Mouse (Mus musculus): Measurements from ENCODE around the gene Krtap13-1. TPM values are rescaled to one million over a fixed set of nuclear protein-coding genes. Genes with fewer than 3 reads are reported as not detected.

Krtap13-1 gene
- polyA plus RNA-seq (2014; fragmentation: Nextera tagmentation; extraction: Ambion mirVana) = not detected in 2 replicates

DNA sequence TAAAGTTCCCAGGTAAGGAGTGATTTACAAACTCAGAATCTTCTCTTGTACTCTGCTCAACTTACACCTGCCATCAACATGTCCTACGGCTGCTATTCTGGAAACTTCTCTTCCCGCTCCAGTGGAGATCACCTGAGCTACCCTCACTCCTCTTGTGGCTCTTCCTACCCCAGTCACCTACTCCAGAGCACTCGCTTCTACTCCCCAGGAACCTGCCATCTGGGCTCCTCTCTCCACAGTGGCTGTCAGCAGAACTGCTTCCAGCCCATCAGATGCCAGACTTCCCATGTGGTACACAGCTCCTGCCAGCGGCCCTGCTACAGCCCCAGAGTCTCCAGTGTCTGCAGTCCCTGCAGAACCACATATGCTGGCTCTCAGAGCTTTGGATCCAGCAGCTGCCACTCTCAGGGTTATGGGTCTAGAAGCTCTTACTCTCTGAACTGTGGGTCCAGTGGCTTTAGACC is at the start of gene Krtap13-1:
Gene Krtap13-1 (plus strand): TSS at position 51 of the 464 bp plus-strand sequence.
- Histone ChIP-seq H3K4me2 (no peak within 1 kb of the TSS), H3K27me3 (ENCODE audit: control insufficient read depth, insufficient read depth, low read length) (no peaks in the 10 kb centered on the region), H3K4me3 (ENCODE audit: low read depth, low read length) (no peak within 1 kb of the TSS), H3K9ac (ENCODE audit: low read depth, low read length) (no peak within 1 kb of the TSS), H3K36me3 (ENCODE audit: control insufficient read depth, insufficient read depth, low read length) (no peaks in the 10 kb centered on the region), H3K9me3 (replicated peaks; ENCODE audit: control insufficient read depth, low read length) (no peaks in the 10 kb centered on the region), H3K4me1 (ENCODE audit: control insufficient read depth, insufficient read depth, low read length) (no peaks in the 10 kb centered on the region), H3K27ac (ENCODE audit: low read depth, low read length) (no peak within 1 kb of the TSS)
- 75% methylated on average over 4 of the region's 4 CpGs for WGBS (ENCODE audit: insufficient replicate concordance)
- no peak for ATAC-seq (replicated peaks; ENCODE audit: insufficient number of reproducible peaks, low FRiP score, low TSS enrichment)

GRCm38 (mm10) chr16:88679099-88679498 is 49.6 kb upstream of the Krtap13-1 start:
- Histone ChIP-seq H3K4me1 (ENCODE audit: control insufficient read depth, insufficient read depth, low read length) (no peaks in the 10 kb centered on the region), H3K4me3 (ENCODE audit: low read depth, low read length) (no peak overlapping the region), H3K9me3 (replicated peaks; ENCODE audit: control insufficient read depth, low read length) (no peaks in the 10 kb centered on the region), H3K9ac (ENCODE audit: low read depth, low read length) (no peak overlapping the region), H3K27me3 (ENCODE audit: control insufficient read depth, insufficient read depth, low read length) (no peaks in the 10 kb centered on the region), H3K36me3 (ENCODE audit: control insufficient read depth, insufficient read depth, low read length) (no peaks in the 10 kb centered on the region), H3K27ac (ENCODE audit: low read depth, low read length) (no peak overlapping the region), H3K4me2 (no peak overlapping the region)
- ATAC-seq (replicated peaks; ENCODE audit: insufficient number of reproducible peaks, low FRiP score, low TSS enrichment) = no peak
- 75% methylated on average over 6 of the region's 6 CpGs for WGBS (ENCODE audit: insufficient replicate concordance)

DNA sequence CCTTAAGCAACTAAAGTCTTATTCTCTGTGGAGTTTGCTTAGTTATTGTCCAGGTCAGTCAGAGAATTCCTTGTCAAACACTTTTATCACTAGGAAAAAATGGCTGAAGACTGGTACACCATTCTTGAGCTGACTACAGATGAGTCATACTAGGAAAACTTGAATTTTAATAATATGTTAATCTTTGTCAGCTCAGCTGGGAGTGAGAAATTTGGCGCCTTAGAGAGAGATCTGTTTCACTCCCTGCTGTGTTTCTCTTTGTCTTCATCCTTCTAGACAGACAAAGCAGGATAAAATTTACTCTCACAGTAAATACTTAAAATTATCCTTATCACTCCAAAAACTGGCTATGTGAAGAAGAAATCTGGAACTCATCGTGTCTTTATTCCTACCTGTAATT is 47.4 kb upstream of the Krtap13-1 start:
- no peak overlapping the region for H3K4me3 ChIP-seq (ENCODE audit: low read depth, low read length)
- no peak overlapping the region for H3K27ac ChIP-seq (ENCODE audit: low read depth, low read length)
- WGBS (ENCODE audit: insufficient replicate concordance) = 52% methylated on average over 2 of the region's 2 CpGs
- no peaks in the 10 kb centered on the region for H3K27me3 ChIP-seq (ENCODE audit: control insufficient read depth, insufficient read depth, low read length)
- ATAC-seq (replicated peaks; ENCODE audit: insufficient number of reproducible peaks, low FRiP score, low TSS enrichment) = no peak
- no peak overlapping the region for H3K9ac ChIP-seq (ENCODE audit: low read depth, low read length)
- no peak overlapping the region for H3K4me2 ChIP-seq
- no peaks in the 10 kb centered on the region for H3K4me1 ChIP-seq (ENCODE audit: control insufficient read depth, insufficient read depth, low read length)
- H3K9me3 ChIP-seq (replicated peaks; ENCODE audit: control insufficient read depth, low read length) = no peaks in the 10 kb centered on the region
- no peaks in the 10 kb centered on the region for H3K36me3 ChIP-seq (ENCODE audit: control insufficient read depth, insufficient read depth, low read length)

DNA sequence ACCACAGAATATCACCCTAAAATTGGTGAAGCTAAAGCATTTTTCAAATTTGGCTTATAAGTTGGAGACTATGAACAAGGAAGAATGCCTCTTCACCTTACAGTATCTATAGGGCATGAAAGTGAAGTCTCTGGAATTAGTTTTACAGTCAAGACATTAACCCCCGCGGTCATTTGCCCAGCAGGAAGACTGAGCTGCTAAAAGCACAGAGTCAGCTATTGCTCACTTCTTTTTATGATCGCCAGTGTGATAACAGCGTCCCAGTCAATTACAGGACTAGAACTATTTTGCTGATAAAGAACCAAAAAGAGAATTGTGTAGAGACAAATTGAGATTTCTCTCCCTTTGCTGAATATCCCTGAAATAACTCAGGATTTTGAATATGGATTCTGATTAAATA is 32.4 kb upstream of the Krtap13-1 start:
- H3K4me3 ChIP-seq (ENCODE audit: low read depth, low read length) = no peak overlapping the region
- no peak for ATAC-seq (replicated peaks; ENCODE audit: insufficient number of reproducible peaks, low FRiP score, low TSS enrichment)
- 64% methylated on average over 4 of the region's 4 CpGs for WGBS (ENCODE audit: insufficient replicate concordance)

DNA sequence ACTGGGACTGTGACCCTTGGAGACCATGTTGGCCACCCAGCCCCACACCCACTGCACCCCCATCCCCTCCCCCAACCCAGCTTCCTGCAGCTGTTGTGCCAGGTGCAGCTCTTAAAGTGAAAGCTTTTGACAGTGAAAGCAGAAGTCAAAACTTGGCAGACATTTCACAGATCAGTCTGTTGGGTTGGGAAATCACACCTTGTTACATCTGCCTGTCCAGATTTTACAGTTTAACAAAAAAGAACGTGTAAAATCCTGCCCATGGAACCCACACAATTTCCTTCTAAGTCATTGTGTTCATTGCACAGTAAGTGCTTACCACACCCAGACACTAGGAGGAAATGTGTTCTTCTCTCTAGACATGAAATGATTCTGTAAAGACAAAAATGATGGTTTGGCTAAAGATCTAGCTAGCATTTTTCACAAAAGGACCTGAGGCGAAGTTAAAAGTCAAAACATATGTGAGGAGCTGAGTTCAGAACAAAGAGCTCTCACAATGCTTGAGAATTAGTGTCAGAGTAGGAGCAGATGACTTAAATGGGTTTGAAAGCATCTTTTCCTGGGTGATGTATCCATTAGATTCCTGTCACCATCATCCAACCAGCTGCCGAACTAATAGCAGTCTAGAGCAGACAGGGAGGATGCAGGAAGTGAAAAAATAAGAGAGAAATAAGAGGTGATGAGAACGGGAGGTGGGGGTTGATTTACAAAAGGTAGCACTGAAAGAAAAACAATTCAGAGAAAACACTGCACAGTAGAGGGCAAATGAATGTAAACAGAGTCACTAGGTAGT is 27.4 kb upstream of the Krtap13-1 start:
- H3K4me2 ChIP-seq = no peak overlapping the region
- H3K9me3 ChIP-seq (replicated peaks; ENCODE audit: control insufficient read depth, low read length) = no peaks in the 10 kb centered on the region
- H3K4me1 ChIP-seq (ENCODE audit: control insufficient read depth, insufficient read depth, low read length) = no peaks in the 10 kb centered on the region
- ATAC-seq (replicated peaks; ENCODE audit: insufficient number of reproducible peaks, low FRiP score, low TSS enrichment) = no peak
- 54% methylated on average over 4 of the region's 4 CpGs for WGBS (ENCODE audit: insufficient replicate concordance)
- no peak overlapping the region for H3K27ac ChIP-seq (ENCODE audit: low read depth, low read length)
- H3K36me3 ChIP-seq (ENCODE audit: control insufficient read depth, insufficient read depth, low read length) = no peaks in the 10 kb centered on the region
- no peak overlapping the region for H3K4me3 ChIP-seq (ENCODE audit: low read depth, low read length)
- H3K9ac ChIP-seq (ENCODE audit: low read depth, low read length) = no peak overlapping the region
- H3K27me3 ChIP-seq (ENCODE audit: control insufficient read depth, insufficient read depth, low read length) = no peaks in the 10 kb centered on the region

More for the DNA sequence above, 32.4 kb upstream of the Krtap13-1 start:
- H3K4me1 ChIP-seq (ENCODE audit: control insufficient read depth, insufficient read depth, low read length) = no peaks in the 10 kb centered on the region
- no peak overlapping the region for H3K27ac ChIP-seq (ENCODE audit: low read depth, low read length)
- no peak overlapping the region for H3K9ac ChIP-seq (ENCODE audit: low read depth, low read length)
- H3K9me3 ChIP-seq (replicated peaks; ENCODE audit: control insufficient read depth, low read length) = no peaks in the 10 kb centered on the region
- no peak overlapping the region for H3K4me2 ChIP-seq
- no peaks in the 10 kb centered on the region for H3K36me3 ChIP-seq (ENCODE audit: control insufficient read depth, insufficient read depth, low read length)
- no peaks in the 10 kb centered on the region for H3K27me3 ChIP-seq (ENCODE audit: control insufficient read depth, insufficient read depth, low read length)

DNA sequence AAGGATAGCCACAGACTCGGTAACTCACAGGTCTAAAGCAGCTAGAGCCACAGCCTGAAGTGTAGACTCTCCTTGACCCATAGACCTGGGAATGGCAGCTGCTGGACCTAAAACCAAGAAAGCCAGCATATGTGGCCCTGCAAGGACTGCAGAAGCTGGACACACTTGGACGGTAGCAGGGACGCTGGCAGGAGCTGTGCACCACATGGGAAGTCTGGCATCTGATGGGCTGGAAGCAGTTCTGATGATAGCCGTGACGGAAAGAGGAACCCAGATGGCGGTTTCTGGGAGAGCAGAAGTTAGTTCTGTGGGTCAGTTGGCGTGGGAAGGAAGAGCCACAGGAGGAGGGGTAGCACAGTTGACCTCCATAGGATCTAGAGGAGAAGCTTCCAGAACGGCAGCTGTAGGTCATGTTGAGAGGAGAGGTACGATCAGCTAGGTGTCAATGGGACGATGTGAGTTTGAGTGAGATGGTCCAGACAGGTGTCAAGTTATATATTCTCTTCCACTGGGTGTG is 21.1 kb upstream of the Krtap13-1 start, which contains the start of gene 2310061N02Rik:
Gene 2310061N02Rik (minus strand): TSS at position 467 of the 517 bp plus-strand sequence.
- ATAC-seq (replicated peaks; ENCODE audit: insufficient number of reproducible peaks, low FRiP score, low TSS enrichment) = no peak
- Histone ChIP-seq H3K27me3 (ENCODE audit: control insufficient read depth, insufficient read depth, low read length) (no peaks in the 10 kb centered on the region), H3K9ac (ENCODE audit: low read depth, low read length) (no peak within 1 kb of the TSS), H3K27ac (ENCODE audit: low read depth, low read length) (no peak within 1 kb of the TSS), H3K36me3 (ENCODE audit: control insufficient read depth, insufficient read depth, low read length) (no peaks in the 10 kb centered on the region), H3K9me3 (replicated peaks; ENCODE audit: control insufficient read depth, low read length) (no peaks in the 10 kb centered on the region), H3K4me1 (ENCODE audit: control insufficient read depth, insufficient read depth, low read length) (no peaks in the 10 kb centered on the region), H3K4me3 (ENCODE audit: low read depth, low read length) (no peak within 1 kb of the TSS), H3K4me2 (no peak within 1 kb of the TSS)
- 83% methylated on average over 10 of the region's 10 CpGs for WGBS (ENCODE audit: insufficient replicate concordance)

GRCm38 (mm10) chr16:88710757-88711156 is 17.9 kb upstream of the Krtap13-1 start:
- no peak for ATAC-seq (replicated peaks; ENCODE audit: insufficient number of reproducible peaks, low FRiP score, low TSS enrichment)
- WGBS (ENCODE audit: insufficient replicate concordance) = 73% methylated on average over 4 of the region's 4 CpGs
- H3K9me3 ChIP-seq (replicated peaks; ENCODE audit: control insufficient read depth, low read length) = no peaks in the 10 kb centered on the region

GRCm38 (mm10) chr16:88711245-88711644 is 17.4 kb upstream of the Krtap13-1 start:
- H3K27me3 ChIP-seq (ENCODE audit: control insufficient read depth, insufficient read depth, low read length) = no peaks in the 10 kb centered on the region
- no peak overlapping the region for H3K27ac ChIP-seq (ENCODE audit: low read depth, low read length)
- H3K36me3 ChIP-seq (ENCODE audit: control insufficient read depth, insufficient read depth, low read length) = no peaks in the 10 kb centered on the region
- no peak overlapping the region for H3K9ac ChIP-seq (ENCODE audit: low read depth, low read length)
- no peak for ATAC-seq (replicated peaks; ENCODE audit: insufficient number of reproducible peaks, low FRiP score, low TSS enrichment)
- H3K4me1 ChIP-seq (ENCODE audit: control insufficient read depth, insufficient read depth, low read length) = no peaks in the 10 kb centered on the region
- H3K9me3 ChIP-seq (replicated peaks; ENCODE audit: control insufficient read depth, low read length) = no peaks in the 10 kb centered on the region
- H3K4me3 ChIP-seq (ENCODE audit: low read depth, low read length) = no peak overlapping the region
- 72% methylated on average over 6 of the region's 6 CpGs for WGBS (ENCODE audit: insufficient replicate concordance)
- no peak overlapping the region for H3K4me2 ChIP-seq

More at GRCm38 (mm10) chr16:88710757-88711156, 17.9 kb upstream of the Krtap13-1 start:
- no peak overlapping the region for H3K27ac ChIP-seq (ENCODE audit: low read depth, low read length)
- no peaks in the 10 kb centered on the region for H3K4me1 ChIP-seq (ENCODE audit: control insufficient read depth, insufficient read depth, low read length)
- H3K36me3 ChIP-seq (ENCODE audit: control insufficient read depth, insufficient read depth, low read length) = no peaks in the 10 kb centered on the region
- no peak overlapping the region for H3K4me2 ChIP-seq
- H3K27me3 ChIP-seq (ENCODE audit: control insufficient read depth, insufficient read depth, low read length) = no peaks in the 10 kb centered on the region
- no peak overlapping the region for H3K4me3 ChIP-seq (ENCODE audit: low read depth, low read length)
- no peak overlapping the region for H3K9ac ChIP-seq (ENCODE audit: low read depth, low read length)

All from heart, embryonic 11.5 days (tissue).